ENCODE assay signal across 13 mouse cellular contexts in the genomic region with DNA sequence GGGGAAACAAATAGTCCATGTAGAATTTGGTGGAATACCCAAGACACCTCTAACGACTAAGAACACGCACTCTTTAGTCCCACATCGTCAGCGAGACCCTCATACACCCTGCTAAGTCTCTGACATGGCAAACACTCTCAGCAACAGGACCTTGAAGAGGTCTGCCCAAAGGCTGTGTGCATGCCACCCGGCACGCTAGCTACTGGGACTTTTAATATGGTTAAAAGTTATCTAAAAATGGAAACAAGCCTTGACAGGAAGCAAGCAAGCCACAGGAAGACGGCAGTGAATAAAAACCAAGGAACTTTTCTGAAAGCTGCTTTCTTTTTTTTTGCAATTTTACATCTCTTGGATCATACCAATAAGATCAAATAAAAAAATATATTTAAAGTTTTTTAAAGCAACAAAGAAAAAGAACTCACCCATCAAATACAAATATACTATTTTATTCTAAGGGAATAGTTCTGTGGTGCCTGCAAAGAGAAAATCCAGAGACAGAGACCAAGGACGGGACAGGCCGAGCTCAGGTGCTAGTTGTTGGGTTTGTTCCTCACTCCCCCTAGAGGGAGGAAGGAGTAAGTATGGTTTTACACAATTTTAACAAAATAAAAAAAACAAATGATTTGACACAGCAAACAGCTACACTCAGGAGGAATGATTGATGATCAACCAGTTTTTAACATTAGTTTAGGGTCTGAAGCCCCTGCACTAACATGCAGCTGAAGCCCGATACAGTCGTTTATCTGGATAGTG.
DNase-seq lines count a peak whose midpoint lies in the region; ATAC-seq and TF ChIP-seq lines count a peak whose summit lies in the region.
"Had no signal": no experiment of that assay in that cellular context is flagged by ENCODE, and none has a peak within 500 bp of the region (broad histone marks: within the 10 kb centered on the region; RNA-seq: fewer than 3 reads in every experiment).

No protein-coding gene starts in this region.

- H3K36me3 ChIP-seq in liver, postnatal 0 days (replicated peaks; ENCODE audit: insufficient read depth, low read length) = peaks cover 22% of the 10 kb centered on the region

- no peak for ATAC-seq in liver, postnatal 0 days
- 0 out of 2 replicates have a peak, but pooled peaks have one; percentile 44 for ATAC-seq in neutrophil, adult 5-6 weeks (ENCODE audit: extremely low read depth, insufficient number of reproducible peaks, low FRiP score, poor library complexity, severe bottlenecking)
- ATAC-seq: forebrain, embryonic 16.5 days had no signal

- no peaks in the 10 kb centered on the region for H3K9me3 ChIP-seq in liver, postnatal 0 days (ENCODE audit: low read length)
- H3K9me3 ChIP-seq: liver, embryonic 15.5 days had no signal

- no peak overlapping the region for H3K27ac ChIP-seq in cerebellum, adult 2 months (ENCODE audit: insufficient read depth, low read length)
- H3K27ac ChIP-seq in liver, postnatal 0 days (ENCODE audit: low read depth) = no peak overlapping the region
- H3K27ac ChIP-seq: liver, embryonic 15.5 days had no signal

- peak; percentile 36; the same call in 1 of the 2 replicates for TF ChIP-seq CTCF in cerebellum, adult 2 months (IDR thresholded peaks at IDR 0.05; ENCODE audit: borderline replicate concordance, insufficient read depth, low read depth, low read length)
- peak; percentile 43 for TF ChIP-seq CTCF in liver, postnatal 0 days (IDR thresholded peaks at IDR 0.05; ENCODE audit: low read depth)

- TF ChIP-seq POLR2A in cerebellum, adult 2 months (IDR thresholded peaks at IDR 0.05; ENCODE audit: borderline replicate concordance, insufficient read depth, low read length) = no peak

- no peak overlapping the region for H3K9ac ChIP-seq in liver, postnatal 0 days (replicated peaks)
- H3K9ac ChIP-seq: liver, embryonic 15.5 days had no signal

- no peak overlapping the region for H3K4me3 ChIP-seq in cerebellum, adult 2 months (replicated peaks; ENCODE audit: insufficient read depth, low read depth, low read length)
- no peak overlapping the region for H3K4me3 ChIP-seq in liver, postnatal 0 days (ENCODE audit: low read depth, low read length)
- H3K4me3 ChIP-seq: liver, embryonic 15.5 days had no signal

- DNase-seq in cerebellum, adult 2 months = no peak
- DNase-seq in cerebellum, postnatal 25 days = no peak
- no peak for DNase-seq in liver, postnatal 0 days
- DNase-seq in liver (no peak), ZHBTc4 (ENCODE audit: low read depth, low spot score) (peak; percentile 57)
- no peak for DNase-seq in frontal cortex, postnatal 36 days (ENCODE audit: low spot score in 2 of 2)
- no peak for DNase-seq in layer of hippocampus, postnatal 14 days (ENCODE audit: low spot score in 2 of 2)
- DNase-seq: adrenal gland, adult 8-10 months; cerebellum, postnatal 14 days; kidney, postnatal 4 days had no signal

- no peak overlapping the region for H3K4me2 ChIP-seq in liver, postnatal 0 days (ENCODE audit: low read depth, low read length)
- H3K4me2 ChIP-seq: liver, embryonic 15.5 days had no signal

- whole genome bisulfite sequencing in cerebellum, adult 2 months = 81% methylated on average over 11 of the region's 11 CpGs
- WGBS in liver, postnatal 0 days (ENCODE audit: insufficient replicate concordance) = 54% methylated on average over 11 of the region's 11 CpGs

- TF ChIP-seq EP300 in liver, postnatal 0 days (IDR thresholded peaks at IDR 0.05; ENCODE audit: low read depth) = no peak

- H3K4me1 ChIP-seq in cerebellum, adult 2 months (ENCODE audit: control insufficient read depth, insufficient read depth, low read length) = no peaks in the 10 kb centered on the region
- no peaks in the 10 kb centered on the region for H3K4me1 ChIP-seq in liver, postnatal 0 days (ENCODE audit: insufficient read depth)
- H3K4me1 ChIP-seq: liver, embryonic 15.5 days had no signal

- no peaks in the 10 kb centered on the region for H3K27me3 ChIP-seq in cerebellum, adult 2 months (ENCODE audit: control insufficient read depth, insufficient read depth, low read length)
- H3K27me3 ChIP-seq in liver, postnatal 0 days (ENCODE audit: insufficient read depth, low read length) = no peaks in the 10 kb centered on the region
- H3K27me3 ChIP-seq: liver, embryonic 15.5 days had no signal
